Mouse (Mus musculus): ENCODE measurements around the gene Pkib. TPM values are rescaled to one million over a fixed set of nuclear protein-coding genes. Genes with fewer than 3 reads are reported as not detected.

The Pkib gene
- polyA plus RNA-seq, 1 experiment, result 1.9 TPM

- H3K27ac ChIP-seq (ENCODE audit: insufficient read depth, low read depth, low read length), result no peak overlapping the region
- TF ChIP-seq POLR2A (IDR thresholded peaks at IDR 0.05; ENCODE audit: low read depth, low read length) (no peak), CTCF (conservative IDR thresholded peaks at IDR 0.05; ENCODE audit: insufficient read depth, insufficient read length, low read depth, low read length) (no peak)
- no peaks in the 10 kb centered on the region for H3K27me3 ChIP-seq (replicated peaks; ENCODE audit: control insufficient read depth, insufficient read depth, low read length)
- no peak overlapping the region for H3K4me3 ChIP-seq (ENCODE audit: insufficient read depth, low read depth, low read length)
- DNase-seq, result no peak
- no peaks in the 10 kb centered on the region for H3K36me3 ChIP-seq (ENCODE audit: control insufficient read depth, insufficient read depth, low read length)
- WGBS, result 80% methylated on average over 2 of the region's 2 CpGs
- H3K4me1 ChIP-seq (ENCODE audit: control insufficient read depth, insufficient read depth, low read length), result no peaks in the 10 kb centered on the region
These were observed 32.5 kb downstream of the Pkib start for GRCm38 (mm10) chr10:57664253-57664652.

GRCm38 (mm10) chr10:57675740-57676139, 44.0 kb downstream of the Pkib start:
- H3K27ac ChIP-seq (ENCODE audit: insufficient read depth, low read depth, low read length), result no peak overlapping the region
- TF ChIP-seq CTCF (conservative IDR thresholded peaks at IDR 0.05; ENCODE audit: insufficient read depth, insufficient read length, low read depth, low read length), result no peak
- no peaks in the 10 kb centered on the region for H3K36me3 ChIP-seq (ENCODE audit: control insufficient read depth, insufficient read depth, low read length)
- H3K4me3 ChIP-seq (ENCODE audit: insufficient read depth, low read depth, low read length), result no peak overlapping the region
- no peaks in the 10 kb centered on the region for H3K4me1 ChIP-seq (ENCODE audit: control insufficient read depth, insufficient read depth, low read length)
- no peak for DNase-seq
- no peaks in the 10 kb centered on the region for H3K27me3 ChIP-seq (replicated peaks; ENCODE audit: control insufficient read depth, insufficient read depth, low read length)

GRCm38 (mm10) chr10:57687999-57688398, 56.2 kb downstream of the Pkib start:
- WGBS, result 75% methylated on average over 3 of the region's 3 CpGs
- no peaks in the 10 kb centered on the region for H3K4me1 ChIP-seq (ENCODE audit: control insufficient read depth, insufficient read depth, low read length)
- TF ChIP-seq CTCF (conservative IDR thresholded peaks at IDR 0.05; ENCODE audit: insufficient read depth, insufficient read length, low read depth, low read length) (no peak), POLR2A (IDR thresholded peaks at IDR 0.05; ENCODE audit: low read depth, low read length) (no peak)

GRCm38 (mm10) chr10:57690161-57690560, 58.4 kb downstream of the Pkib start:
- H3K4me3 ChIP-seq (ENCODE audit: insufficient read depth, low read depth, low read length), result no peak overlapping the region
- DNase-seq, result no peak
- H3K27me3 ChIP-seq (replicated peaks; ENCODE audit: control insufficient read depth, insufficient read depth, low read length), result no peaks in the 10 kb centered on the region
- H3K27ac ChIP-seq (ENCODE audit: insufficient read depth, low read depth, low read length), result no peak overlapping the region
- H3K4me1 ChIP-seq (ENCODE audit: control insufficient read depth, insufficient read depth, low read length), result no peaks in the 10 kb centered on the region
- TF ChIP-seq CTCF (conservative IDR thresholded peaks at IDR 0.05; ENCODE audit: insufficient read depth, insufficient read length, low read depth, low read length), result no peak
- no peak for TF ChIP-seq POLR2A (IDR thresholded peaks at IDR 0.05; ENCODE audit: low read depth, low read length)
- H3K36me3 ChIP-seq (ENCODE audit: control insufficient read depth, insufficient read depth, low read length), result no peaks in the 10 kb centered on the region
- 60% methylated on average over 2 of the region's 2 CpGs for WGBS

More at GRCm38 (mm10) chr10:57687999-57688398, 56.2 kb downstream of the Pkib start:
- no peak overlapping the region for H3K4me3 ChIP-seq (ENCODE audit: insufficient read depth, low read depth, low read length)
- no peak overlapping the region for H3K27ac ChIP-seq (ENCODE audit: insufficient read depth, low read depth, low read length)
- H3K27me3 ChIP-seq (replicated peaks; ENCODE audit: control insufficient read depth, insufficient read depth, low read length), result no peaks in the 10 kb centered on the region
- no peak for DNase-seq
- H3K36me3 ChIP-seq (ENCODE audit: control insufficient read depth, insufficient read depth, low read length), result no peaks in the 10 kb centered on the region

GRCm38 (mm10) chr10:57702246-57702645, 70.5 kb downstream of the Pkib start:
- 78% methylated on average over 4 of the region's 4 CpGs for WGBS
- no peak overlapping the region for H3K4me3 ChIP-seq (ENCODE audit: insufficient read depth, low read depth, low read length)
- H3K4me1 ChIP-seq (ENCODE audit: control insufficient read depth, insufficient read depth, low read length), result no peaks in the 10 kb centered on the region
- no peak overlapping the region for H3K27ac ChIP-seq (ENCODE audit: insufficient read depth, low read depth, low read length)
- H3K27me3 ChIP-seq (replicated peaks; ENCODE audit: control insufficient read depth, insufficient read depth, low read length), result no peaks in the 10 kb centered on the region
- no peaks in the 10 kb centered on the region for H3K36me3 ChIP-seq (ENCODE audit: control insufficient read depth, insufficient read depth, low read length)
- no peak for TF ChIP-seq POLR2A (IDR thresholded peaks at IDR 0.05; ENCODE audit: low read depth, low read length)
- no peak for TF ChIP-seq CTCF (conservative IDR thresholded peaks at IDR 0.05; ENCODE audit: insufficient read depth, insufficient read length, low read depth, low read length)
- no peak for DNase-seq

GRCm38 (mm10) chr10:57721035-57721434, 89.3 kb downstream of the Pkib start:
- Histone ChIP-seq H3K36me3 (ENCODE audit: control insufficient read depth, insufficient read depth, low read length) (no peaks in the 10 kb centered on the region), H3K4me1 (ENCODE audit: control insufficient read depth, insufficient read depth, low read length) (no peaks in the 10 kb centered on the region), H3K27ac (ENCODE audit: insufficient read depth, low read depth, low read length) (no peak overlapping the region), H3K4me3 (ENCODE audit: insufficient read depth, low read depth, low read length) (no peak overlapping the region), H3K27me3 (replicated peaks; ENCODE audit: control insufficient read depth, insufficient read depth, low read length) (no peaks in the 10 kb centered on the region)
- peak; percentile 9 for DNase-seq
- TF ChIP-seq POLR2A (IDR thresholded peaks at IDR 0.05; ENCODE audit: low read depth, low read length), result no peak
- TF ChIP-seq CTCF (conservative IDR thresholded peaks at IDR 0.05; ENCODE audit: insufficient read depth, insufficient read length, low read depth, low read length), result no peak

- DNase-seq, result no peak
- WGBS, result 74% methylated on average over 3 of the region's 3 CpGs
- Histone ChIP-seq H3K4me1 (ENCODE audit: control insufficient read depth, insufficient read depth, low read length) (no peaks in the 10 kb centered on the region), H3K27me3 (replicated peaks; ENCODE audit: control insufficient read depth, insufficient read depth, low read length) (no peaks in the 10 kb centered on the region), H3K36me3 (ENCODE audit: control insufficient read depth, insufficient read depth, low read length) (no peaks in the 10 kb centered on the region), H3K4me3 (ENCODE audit: insufficient read depth, low read depth, low read length) (no peak overlapping the region), H3K27ac (ENCODE audit: insufficient read depth, low read depth, low read length) (no peak overlapping the region)
- TF ChIP-seq POLR2A (IDR thresholded peaks at IDR 0.05; ENCODE audit: low read depth, low read length), result no peak
- TF ChIP-seq CTCF (conservative IDR thresholded peaks at IDR 0.05; ENCODE audit: insufficient read depth, insufficient read length, low read depth, low read length), result no peak
These were observed 90.6 kb downstream of the Pkib start for GRCm38 (mm10) chr10:57722363-57722762.

GRCm38 (mm10) chr10:57727666-57728065, 95.9 kb downstream of the Pkib start:
- H3K27ac ChIP-seq (ENCODE audit: insufficient read depth, low read depth, low read length), result no peak overlapping the region
- no peaks in the 10 kb centered on the region for H3K36me3 ChIP-seq (ENCODE audit: control insufficient read depth, insufficient read depth, low read length)
- no peak overlapping the region for H3K4me3 ChIP-seq (ENCODE audit: insufficient read depth, low read depth, low read length)
- no peaks in the 10 kb centered on the region for H3K27me3 ChIP-seq (replicated peaks; ENCODE audit: control insufficient read depth, insufficient read depth, low read length)
- 71% methylated on average over 8 of the region's 8 CpGs for WGBS
- TF ChIP-seq POLR2A (IDR thresholded peaks at IDR 0.05; ENCODE audit: low read depth, low read length), result no peak
- no peak for TF ChIP-seq CTCF (conservative IDR thresholded peaks at IDR 0.05; ENCODE audit: insufficient read depth, insufficient read length, low read depth, low read length)
- H3K4me1 ChIP-seq (ENCODE audit: control insufficient read depth, insufficient read depth, low read length), result no peaks in the 10 kb centered on the region
- peak; percentile 4 for DNase-seq
